Mouse (Mus musculus): ENCODE results near the gene Khdc1c. TPM values are rescaled to one million over a fixed set of nuclear protein-coding genes. Genes with fewer than 3 reads are reported as not detected.
"Not testable (repeated sequence)": the region's sequence is repeated elsewhere in the genome, so short reads cannot be mapped to it uniquely, and the experiment has no call there.

Khdc1c gene
- total RNA-seq (2015; ENCODE audit: low replicate concordance) (not detected in 2 replicates), total RNA-seq (2017; ENCODE audit: low replicate concordance) (not detected in 2 replicates)

DNA sequence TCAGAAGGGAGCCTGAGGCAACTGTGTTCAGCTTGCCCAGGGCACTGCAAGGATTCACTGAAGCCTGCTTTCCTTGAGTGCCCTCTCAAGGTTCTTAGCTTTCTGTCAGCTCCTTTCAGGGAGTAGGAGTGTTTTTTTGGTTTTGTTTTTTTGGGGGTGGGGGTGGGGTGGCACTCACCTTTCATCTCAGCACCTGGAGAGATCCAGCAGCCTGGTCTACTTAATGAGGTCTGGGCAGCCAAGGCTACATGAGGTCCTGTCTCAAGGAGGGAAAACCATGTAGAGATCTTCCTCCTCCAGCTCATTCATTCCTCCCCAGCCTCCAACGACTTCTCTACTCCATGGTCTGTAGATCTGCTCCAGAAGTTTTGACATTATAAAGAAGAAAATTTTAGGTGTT is at the start of gene Khdc1c:
Gene Khdc1c (plus strand): TSS at position 301 of the 400 bp plus-strand sequence.
- not testable (repeated sequence) for ATAC-seq (replicated peaks; ENCODE audit: low FRiP score, poor library complexity, severe bottlenecking)

GRCm38 (mm10) chr1:21320271-21320670 is 47.9 kb upstream of the Khdc1c start:
- ATAC-seq (replicated peaks; ENCODE audit: low FRiP score, poor library complexity, severe bottlenecking) = not testable (repeated sequence)

GRCm38 (mm10) chr1:21321656-21322055 is 46.5 kb upstream of the Khdc1c start:
- no peak for ATAC-seq (replicated peaks; ENCODE audit: low FRiP score, poor library complexity, severe bottlenecking)

DNA sequence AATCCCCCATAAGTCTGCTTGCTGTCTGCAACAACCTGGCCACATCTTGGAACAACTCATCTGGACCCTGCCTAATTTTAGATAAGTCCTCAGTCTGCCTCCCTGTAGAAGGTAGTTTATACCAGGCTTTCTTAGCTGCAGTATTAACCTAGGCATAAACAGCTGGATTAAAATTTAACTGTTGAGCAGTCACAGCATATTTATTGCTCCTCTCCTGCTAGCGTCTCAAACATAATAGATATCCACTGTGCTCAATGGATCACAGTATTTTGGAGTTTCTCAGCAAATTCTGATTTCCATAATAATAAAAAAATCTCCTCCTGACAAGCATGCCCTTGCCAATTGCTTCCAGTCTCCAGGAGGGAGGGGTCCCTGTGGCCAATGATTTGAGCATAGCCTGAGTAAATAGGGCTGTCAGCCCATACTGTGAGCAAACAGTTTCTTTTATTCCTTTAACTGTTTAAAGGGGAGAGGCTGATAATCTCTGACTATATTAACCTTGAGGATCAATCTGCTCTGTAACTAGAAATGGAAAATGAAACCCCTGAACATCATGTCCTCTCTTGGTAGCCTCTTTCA is 44.0 kb upstream of the Khdc1c start:
- ATAC-seq (replicated peaks; ENCODE audit: low FRiP score, poor library complexity, severe bottlenecking) = no peak

DNA sequence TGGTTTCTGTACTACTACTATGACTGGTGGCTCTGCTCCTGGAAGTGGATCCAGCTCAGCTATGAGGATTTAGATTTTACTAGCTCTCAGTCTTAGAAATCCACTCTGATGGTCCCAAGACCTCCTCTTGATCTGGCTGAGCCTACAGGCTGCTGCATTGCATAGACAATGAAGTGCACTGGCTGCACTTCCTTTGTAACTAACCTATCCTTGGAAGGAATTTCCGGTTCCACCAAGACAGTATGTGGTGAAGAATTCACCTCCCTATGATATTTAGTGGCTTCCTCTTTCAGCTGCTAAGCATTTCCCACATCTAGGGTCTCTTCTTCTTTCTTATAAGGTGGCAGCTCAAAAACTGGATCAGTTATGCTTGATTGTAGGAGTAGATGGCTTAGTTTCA is 43.5 kb upstream of the Khdc1c start:
- no peak for ATAC-seq (replicated peaks; ENCODE audit: low FRiP score, poor library complexity, severe bottlenecking)

GRCm38 (mm10) chr1:21326733-21327132 is 41.4 kb upstream of the Khdc1c start:
- ATAC-seq (replicated peaks; ENCODE audit: low FRiP score, poor library complexity, severe bottlenecking) = no peak

- not testable (repeated sequence) for ATAC-seq (replicated peaks; ENCODE audit: low FRiP score, poor library complexity, severe bottlenecking)
Observed at GRCm38 (mm10) chr1:21331161-21331560, 37.0 kb upstream of the Khdc1c start.

- ATAC-seq (replicated peaks; ENCODE audit: low FRiP score, poor library complexity, severe bottlenecking) = no peak
Observed at GRCm38 (mm10) chr1:21333222-21333973, 34.7 kb upstream of the Khdc1c start.

DNA sequence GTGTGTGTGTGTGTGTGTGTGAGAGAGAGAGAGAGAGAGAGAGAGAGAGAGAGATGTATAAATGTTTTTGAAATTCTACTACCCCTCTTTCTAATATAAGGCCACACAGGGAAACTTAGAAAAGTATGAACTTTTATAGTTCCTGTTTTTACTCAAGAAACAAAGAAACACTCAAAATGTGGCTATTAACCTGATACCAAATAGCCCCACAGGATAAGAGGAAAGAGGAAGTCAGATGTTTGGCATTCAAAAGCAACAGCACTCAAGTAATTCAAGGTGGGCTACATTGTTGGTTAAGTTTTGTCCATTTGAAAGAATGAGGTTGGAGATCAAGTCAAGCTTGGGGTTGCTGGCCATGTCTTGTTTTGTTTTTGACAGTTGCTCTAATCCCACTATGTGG is 32.3 kb upstream of the Khdc1c start:
- no peak for ATAC-seq (replicated peaks; ENCODE audit: low FRiP score, poor library complexity, severe bottlenecking)

DNA sequence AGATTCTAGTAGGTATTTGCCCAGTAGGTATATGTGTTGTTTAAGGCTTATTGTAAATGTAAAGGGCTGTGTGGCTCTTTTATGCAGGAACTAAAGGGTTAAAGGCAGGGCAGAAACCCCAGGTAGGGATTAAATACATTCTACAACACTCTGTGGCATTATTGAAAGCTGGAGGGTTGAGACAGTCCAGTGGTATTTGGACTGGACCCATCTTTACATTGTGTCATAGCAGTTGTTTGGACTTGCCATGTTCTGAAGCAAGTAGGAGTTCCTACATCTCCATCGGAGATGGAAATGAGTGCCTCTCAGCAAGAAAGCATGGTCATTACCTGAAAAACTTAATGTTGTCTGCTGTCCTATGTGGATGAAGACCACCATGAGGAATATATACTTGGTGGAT is 27.4 kb upstream of the Khdc1c start:
- no peak for ATAC-seq (replicated peaks; ENCODE audit: low FRiP score, poor library complexity, severe bottlenecking)

GRCm38 (mm10) chr1:21344253-21344652 is 23.9 kb upstream of the Khdc1c start:
- ATAC-seq (replicated peaks; ENCODE audit: low FRiP score, poor library complexity, severe bottlenecking) = no peak

DNA sequence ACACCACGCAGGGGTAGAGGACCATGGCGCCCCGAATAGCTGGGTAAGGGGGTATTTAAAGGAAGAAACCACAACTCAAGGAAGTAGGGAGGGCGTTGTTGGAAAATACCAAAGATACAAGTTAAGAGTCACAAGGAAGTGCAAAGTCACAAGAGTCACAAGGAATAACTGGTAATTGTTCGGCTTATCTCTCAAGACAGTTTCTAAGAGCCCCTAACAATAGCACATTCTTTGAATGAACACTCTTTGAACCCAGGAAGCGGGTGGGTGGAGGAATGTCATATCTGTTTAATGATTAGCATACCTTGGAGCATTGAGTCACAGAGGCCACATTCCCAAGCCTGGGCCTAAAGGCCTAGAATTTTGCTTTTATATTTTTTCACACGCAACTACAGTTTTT is 23.4 kb upstream of the Khdc1c start:
- not testable (repeated sequence) for ATAC-seq (replicated peaks; ENCODE audit: low FRiP score, poor library complexity, severe bottlenecking)

- no peak for ATAC-seq (replicated peaks; ENCODE audit: low FRiP score, poor library complexity, severe bottlenecking)
Observed at GRCm38 (mm10) chr1:21349341-21349740, 18.8 kb upstream of the Khdc1c start, which contains the start of gene Khdc1a. Gene Khdc1a, plus strand, starts transcription at chr1:21349641.

DNA sequence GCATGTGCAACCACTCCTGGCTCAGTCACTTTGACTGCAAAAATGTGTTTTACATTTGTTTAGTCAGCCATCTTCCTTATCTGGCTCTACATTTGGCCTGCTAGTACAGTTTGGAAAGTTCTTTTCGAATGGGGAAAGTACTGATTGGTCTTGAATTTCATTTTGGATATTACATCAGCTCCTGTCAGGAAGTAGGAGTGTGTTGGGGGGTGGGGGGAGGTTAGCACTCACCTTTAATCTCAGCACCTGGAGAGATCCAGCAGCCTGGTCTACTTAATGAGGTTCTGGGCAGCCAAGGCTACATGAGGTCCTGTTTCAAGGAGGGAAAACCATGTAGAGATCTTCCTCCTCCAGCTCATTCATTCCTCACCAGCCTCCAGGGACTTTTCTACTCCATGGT is 15.1 kb downstream of the Khdc1c start, which contains the start of gene Khdc1b:
Gene Khdc1b (plus strand): TSS at position 301 of the 400 bp plus-strand sequence.
- no peak for ATAC-seq (replicated peaks; ENCODE audit: low FRiP score, poor library complexity, severe bottlenecking)

DNA sequence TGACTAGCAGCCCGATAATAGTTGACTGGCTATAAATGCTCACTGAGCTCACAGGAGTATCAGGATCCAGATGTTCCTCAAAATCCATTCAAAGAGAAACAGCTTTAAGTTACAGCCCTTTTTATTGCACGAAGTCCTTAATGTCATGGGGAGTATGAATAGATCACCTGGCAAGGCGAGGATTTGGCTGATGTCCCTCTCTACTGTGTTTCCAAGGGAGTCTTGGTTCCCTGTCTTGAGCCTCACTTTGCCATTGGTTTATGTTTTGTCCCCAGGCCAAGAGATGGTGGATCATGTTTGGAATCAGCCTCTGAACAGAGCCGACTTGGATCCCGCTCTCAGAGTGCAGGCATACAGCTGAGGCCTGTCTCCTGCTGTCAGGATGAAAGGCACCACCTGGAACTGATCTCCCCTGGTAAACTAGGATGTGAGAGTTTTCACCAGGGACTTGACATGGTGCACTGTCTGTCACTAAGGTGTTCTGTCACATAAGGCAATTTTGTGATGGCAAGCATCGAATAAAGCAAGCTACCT is 23.1 kb downstream of the Khdc1c start:
- ATAC-seq (replicated peaks; ENCODE audit: low FRiP score, poor library complexity, severe bottlenecking) = no peak

GRCm38 (mm10) chr1:21402804-21403203 is 34.7 kb downstream of the Khdc1c start:
- no peak for ATAC-seq (replicated peaks; ENCODE audit: low FRiP score, poor library complexity, severe bottlenecking)

DNA sequence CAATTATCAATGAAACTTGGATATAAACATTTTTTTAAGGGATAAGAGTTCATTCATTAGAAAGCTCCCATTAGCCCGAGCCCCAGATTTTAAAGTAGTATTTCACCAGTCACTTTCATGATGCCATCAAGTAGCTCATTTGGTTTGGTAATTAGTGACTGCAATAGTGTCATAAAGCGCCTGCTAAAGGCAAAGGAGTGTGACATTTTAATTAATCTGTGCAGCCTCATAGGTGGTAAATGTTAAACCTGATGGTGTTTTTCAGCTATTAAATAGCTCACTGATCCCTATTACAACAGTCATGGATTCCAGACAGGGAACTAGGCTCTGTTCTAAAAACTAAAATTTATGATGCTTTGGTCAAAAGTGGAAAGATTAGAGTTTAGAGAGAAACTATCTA is 39.1 kb downstream of the Khdc1c start:
- no peak for ATAC-seq (replicated peaks; ENCODE audit: low FRiP score, poor library complexity, severe bottlenecking)

DNA sequence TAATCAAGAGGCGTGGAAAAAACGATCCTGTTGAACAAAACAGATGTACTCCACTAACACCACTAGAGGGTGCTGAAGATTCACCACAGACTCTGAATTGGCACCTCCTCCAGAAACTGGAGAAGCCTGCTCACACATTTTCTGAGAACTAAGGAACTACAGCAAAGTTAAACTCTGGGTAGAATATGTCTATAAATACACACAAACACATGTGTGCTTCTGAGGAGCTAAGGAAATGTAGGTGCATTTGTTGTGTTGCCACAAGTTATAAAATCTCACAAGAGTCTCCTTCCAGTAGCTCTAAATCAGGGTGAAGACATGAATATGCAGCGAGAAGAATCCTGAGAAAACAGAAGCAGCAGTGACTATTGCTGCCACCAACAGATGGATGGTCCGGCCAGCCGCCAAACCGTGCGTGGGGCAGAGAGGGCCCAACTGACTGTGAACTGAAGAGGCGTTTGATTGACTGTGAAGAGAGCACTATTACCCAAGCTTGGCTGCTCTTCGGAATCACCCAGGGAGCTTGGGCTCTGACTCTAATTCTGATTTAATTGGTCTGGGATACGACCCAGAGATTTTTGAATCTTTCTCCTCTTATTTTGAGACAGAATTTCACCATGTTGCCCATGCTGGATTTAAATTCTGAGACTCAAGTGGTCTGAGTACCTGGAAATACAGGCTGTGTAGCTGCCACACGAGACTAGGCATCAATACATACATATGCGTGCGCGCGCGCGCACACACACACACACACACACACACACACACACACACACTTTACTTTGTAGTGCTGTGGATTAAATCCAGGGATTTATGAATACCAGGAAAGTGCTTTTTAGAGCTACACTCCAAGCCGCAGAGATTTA is 43.4 kb downstream of the Khdc1c start:
- ATAC-seq (replicated peaks; ENCODE audit: low FRiP score, poor library complexity, severe bottlenecking) = no peak

DNA sequence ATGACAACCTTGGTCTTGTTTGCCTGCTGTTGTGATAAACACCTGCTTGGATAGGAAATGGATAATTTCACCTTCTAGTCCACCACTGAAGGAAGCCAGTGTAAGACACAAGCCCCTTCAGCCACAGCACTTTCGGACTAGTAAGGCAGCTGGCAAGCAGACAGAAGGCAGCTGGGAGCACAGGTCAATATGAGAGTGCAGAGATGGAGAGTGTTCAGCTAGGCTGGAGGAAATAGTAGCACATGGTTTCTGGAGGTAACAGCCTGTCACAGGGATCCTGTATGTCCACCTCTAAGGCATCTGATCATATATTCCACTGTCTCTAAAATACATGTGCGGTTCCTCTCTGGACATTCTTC is 44.0 kb downstream of the Khdc1c start:
- ATAC-seq (replicated peaks; ENCODE audit: low FRiP score, poor library complexity, severe bottlenecking) = no peak

- no peak for ATAC-seq (replicated peaks; ENCODE audit: low FRiP score, poor library complexity, severe bottlenecking)
Observed at GRCm38 (mm10) chr1:21419370-21419769, 51.2 kb downstream of the Khdc1c start.

Measured in erythroblast, adult 5-6 weeks (primary cell).